Mouse (Mus musculus) heart, embryonic 12.5 days (tissue): ENCODE results near the gene Gclm. TPM values are rescaled to one million over a fixed set of nuclear protein-coding genes. Genes with fewer than 3 reads are reported as not detected.
A peak's percentile ranks its signal among the peaks of the same experiment; 100 is the strongest.

Source experiments
- ATAC-seq: fragments of 200-750 bp; cut with Nextera tagmentation; 2 replicates; pipeline ENCODE4 v1.8.0; 2017; ENCODE audit warnings: moderate TSS enrichment, moderate library complexity; ENCODE audit not compliant: insufficient number of reproducible peaks, low FRiP score
- H3K27ac ChIP-seq: fragments of 300-500 bp; sonication (generic); 2 replicates; pipeline ENCODE4 v1.5.1; 2016; ENCODE audit warnings: mild to moderate bottlenecking, moderate library complexity; ENCODE audit not compliant: poor library complexity, severe bottlenecking
- H3K27me3 ChIP-seq: fragments of 300-500 bp; sonication (generic); replicated peaks from 2 replicates; pipeline ENCODE4 v1.6.1; 2016; ENCODE audit warnings: mild to moderate bottlenecking, moderate library complexity
- H3K36me3 ChIP-seq: fragments of 300-500 bp; sonication (generic); 2 replicates; pipeline ENCODE4 v1.6.1; 2016; ENCODE audit warnings: mild to moderate bottlenecking, moderate library complexity
- H3K4me1 ChIP-seq: fragments of 300-500 bp; sonication (generic); replicated peaks from 2 replicates; pipeline ENCODE4 v1.6.1; 2016; ENCODE audit warnings: mild to moderate bottlenecking
- H3K4me2 ChIP-seq: fragments of 300-500 bp; sonication (generic); 2 replicates; pipeline ENCODE4 v1.6.1; 2016; ENCODE audit warnings: mild to moderate bottlenecking, moderate library complexity
- H3K4me3 ChIP-seq: fragments of 300-500 bp; sonication (generic); 2 replicates; pipeline ENCODE4 v1.5.1; 2016; ENCODE audit warnings: mild to moderate bottlenecking
- H3K9ac ChIP-seq: fragments of 300-500 bp; sonication (generic); 2 replicates; pipeline ENCODE4 v1.6.1; 2016; ENCODE audit warnings: mild to moderate bottlenecking, moderate library complexity
- H3K9me3 ChIP-seq: fragments of 300-500 bp; sonication (generic); replicated peaks from 2 replicates; pipeline ENCODE4 v1.6.1; 2016; ENCODE audit warnings: mild to moderate bottlenecking, moderate library complexity
- WGBS: fragments of 180-500 bp; shearing (Covaris S2); methylation state at CpG from one replicate; pipeline ENCODE4 v1.1.7; 2016; 5-methylcytosine and 5-hydroxymethylcytosine counted together
- polyA plus RNA-seq: library from polyadenylated mRNA; unstranded; fragments of >200 nt; fragmentation: Nextera tagmentation; extraction: Ambion mirVana; gene quantifications from 2 replicates; pipeline ENCODE4 v1.2.1, GENCODE M21; 2016

The Gclm gene
- polyA plus RNA-seq, 1 experiment from 2014 or later, result 122 TPM

DNA sequence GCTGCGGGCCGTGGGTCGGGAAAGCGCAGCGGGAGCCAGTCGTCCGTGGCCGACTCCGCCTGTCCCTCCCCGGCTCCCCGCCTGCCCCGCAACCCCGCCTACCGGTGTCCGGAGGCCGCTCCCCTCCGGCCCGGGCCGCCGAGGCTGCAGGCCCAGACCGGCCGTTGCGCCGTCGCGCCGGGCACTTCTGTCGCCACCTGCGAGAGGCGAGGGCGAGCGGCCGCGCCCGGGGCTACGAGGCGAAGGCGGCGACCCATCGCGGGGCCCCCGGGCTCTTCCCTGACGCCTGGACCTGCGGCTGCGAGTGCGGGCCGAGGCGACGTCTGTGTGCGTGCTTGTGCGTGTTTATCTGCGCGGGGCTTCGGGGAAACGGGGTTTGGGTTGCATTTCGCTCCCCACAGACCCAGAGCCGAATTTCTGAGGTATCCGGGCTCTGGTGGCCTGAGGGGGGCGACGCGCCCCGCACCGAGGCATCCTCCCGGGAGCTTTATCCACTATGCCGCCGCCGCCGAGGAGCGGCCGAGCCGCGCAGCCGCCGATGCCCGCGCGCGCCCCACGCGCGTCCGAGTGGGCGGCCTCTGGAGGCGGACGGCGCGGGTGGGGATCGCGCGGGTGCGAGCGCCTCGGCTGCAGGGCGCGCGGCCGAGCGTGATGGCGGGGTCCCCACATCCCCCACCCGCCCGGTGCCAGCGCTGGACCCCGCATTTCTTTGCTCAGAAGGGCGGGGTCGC lies 48.0 kb downstream of the Gclm start:
- no peaks in the 10 kb centered on the region for H3K9me3 ChIP-seq
- peak overlapping the region; percentile 89 for H3K9ac ChIP-seq
- no peaks in the 10 kb centered on the region for H3K36me3 ChIP-seq
- peaks cover 33% of the 10 kb centered on the region for H3K4me1 ChIP-seq
- ATAC-seq, result peak; percentile 89
- peak overlapping the region; percentile 92 for H3K4me3 ChIP-seq
- H3K27me3 ChIP-seq, result 0 out of 2 replicates have a peak, but pooled peaks cover 4% of the 10 kb centered on the region
- H3K27ac ChIP-seq, result peak overlapping the region; percentile 95
- under 1% methylated on average over 84 of the region's 105 CpGs for WGBS
- peak overlapping the region; percentile 82 for H3K4me2 ChIP-seq

GRCm38 (mm10) chr3:122293954-122294850 lies 48.8 kb downstream of the Gclm start, which contains the start of gene Bcar3:
Gene Bcar3 (plus strand): TSS chr3:122294136.
- peak; percentile 74 for ATAC-seq
- Histone ChIP-seq H3K27me3 (peaks cover 9% of the 10 kb centered on the region; the same call in 1 of the 2 replicates), H3K27ac (peak within 1 kb of the TSS; percentile 95), H3K9me3 (no peaks in the 10 kb centered on the region), H3K4me3 (peak within 1 kb of the TSS; percentile 92), H3K9ac (peak within 1 kb of the TSS; percentile 89), H3K36me3 (no peaks in the 10 kb centered on the region), H3K4me1 (peaks cover 33% of the 10 kb centered on the region), H3K4me2 (peak within 1 kb of the TSS; percentile 82)
- WGBS, result 8% methylated on average over 37 of the region's 37 CpGs

DNA sequence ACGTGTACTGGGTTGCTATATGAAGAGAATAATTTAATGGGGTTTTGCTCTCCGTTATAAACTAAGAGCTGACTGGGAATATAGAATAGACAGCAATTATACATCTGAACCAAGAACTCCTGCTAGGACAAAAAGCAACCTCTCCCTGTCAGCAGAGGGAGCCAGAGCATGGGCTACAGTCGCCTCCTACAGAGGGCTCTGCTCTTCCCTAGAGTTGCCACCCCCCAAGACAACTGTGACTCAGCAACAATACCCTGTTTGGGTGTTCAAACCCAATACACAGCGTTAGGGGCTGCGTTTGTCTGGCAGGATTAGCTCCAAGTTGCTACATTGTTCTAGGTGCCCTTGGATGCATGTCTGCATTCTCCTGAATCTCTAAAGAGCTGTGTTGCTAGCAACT lies 50.2 kb downstream of the Gclm start:
- Histone ChIP-seq H3K9ac (no peak overlapping the region), H3K27ac (no peak overlapping the region), H3K4me2 (no peak overlapping the region), H3K9me3 (no peaks in the 10 kb centered on the region), H3K27me3 (peaks cover 15% of the 10 kb centered on the region; the same call in 1 of the 2 replicates), H3K4me3 (no peak overlapping the region), H3K4me1 (peaks cover 28% of the 10 kb centered on the region), H3K36me3 (no peaks in the 10 kb centered on the region)
- 14% methylated on average over 5 of the region's 5 CpGs for WGBS
- ATAC-seq, result no peak

DNA sequence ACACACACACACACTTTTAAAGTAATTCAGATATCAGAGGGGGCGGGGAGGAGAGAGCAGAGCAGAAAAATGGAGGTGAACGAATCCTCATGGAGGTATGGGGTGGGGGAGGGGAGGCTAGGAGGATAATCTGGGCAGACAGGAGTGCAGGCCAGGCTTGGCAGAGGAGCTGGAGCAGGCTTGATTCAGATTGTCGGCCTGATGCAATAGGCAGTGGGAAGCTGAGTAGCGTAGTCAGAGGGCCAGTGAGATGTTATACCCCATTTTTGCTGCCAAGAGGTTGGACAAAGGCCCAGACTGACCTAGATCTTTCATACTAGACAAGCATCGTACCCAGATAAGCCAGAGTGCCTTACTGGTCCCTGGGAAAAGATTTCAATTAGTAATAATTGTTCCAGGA lies 51.6 kb downstream of the Gclm start:
- 50% methylated on average over 5 of the region's 5 CpGs for WGBS
- H3K4me3 ChIP-seq, result no peak overlapping the region
- H3K27ac ChIP-seq, result no peak overlapping the region
- H3K36me3 ChIP-seq, result no peaks in the 10 kb centered on the region
- no peak overlapping the region for H3K4me2 ChIP-seq
- ATAC-seq, result no peak
- H3K9me3 ChIP-seq, result no peaks in the 10 kb centered on the region
- no peak overlapping the region for H3K9ac ChIP-seq
- peaks cover 30% of the 10 kb centered on the region for H3K4me1 ChIP-seq
- peaks cover 16% of the 10 kb centered on the region; the same call in 1 of the 2 replicates for H3K27me3 ChIP-seq

DNA sequence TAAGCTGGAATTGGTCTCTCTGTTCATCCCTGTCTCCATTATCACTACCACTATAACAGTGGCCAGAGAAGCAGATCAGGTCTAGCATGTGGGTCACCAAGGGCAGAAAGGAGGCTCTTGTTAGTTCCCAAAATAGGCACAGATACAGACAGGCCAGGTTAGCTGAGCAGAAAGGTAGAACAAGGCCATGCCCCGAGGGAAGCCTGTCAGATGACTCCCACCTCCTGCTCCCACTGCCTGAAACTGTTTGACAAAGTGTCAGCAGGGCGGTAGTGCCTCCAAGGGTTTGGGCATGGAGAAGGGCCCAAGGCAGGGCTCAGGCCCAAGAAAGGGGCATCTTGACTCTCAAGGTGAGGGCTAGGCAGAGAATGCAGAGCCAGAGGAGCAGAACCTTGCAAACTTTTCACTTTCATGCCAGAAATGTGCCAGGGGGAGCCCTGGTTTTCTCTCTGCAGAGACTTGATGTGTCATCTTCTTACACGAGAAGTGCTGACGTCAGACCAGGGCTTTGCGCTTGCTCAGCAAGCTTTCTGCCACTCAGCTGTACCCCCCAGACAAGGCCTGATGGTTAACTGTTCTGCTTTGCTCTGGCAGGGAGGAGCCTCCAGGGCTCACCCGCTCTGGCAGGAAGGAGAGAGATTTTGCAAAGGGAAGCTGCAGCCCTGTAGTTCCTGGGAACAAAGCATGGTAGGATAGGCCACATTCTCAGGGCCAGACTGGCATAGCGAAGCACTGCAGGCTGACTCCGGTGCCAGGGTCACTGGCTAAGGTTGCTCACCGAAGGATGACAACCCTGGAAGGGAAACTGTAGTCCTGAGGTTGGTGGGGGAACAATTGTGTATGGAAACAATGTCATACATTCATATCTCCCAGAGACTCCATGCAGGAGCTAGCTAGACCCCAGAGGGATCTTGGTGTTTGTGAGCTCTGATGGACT lies 55.9 kb downstream of the Gclm start:
- Histone ChIP-seq H3K4me2 (no peak overlapping the region), H3K4me3 (no peak overlapping the region), H3K36me3 (no peaks in the 10 kb centered on the region), H3K9ac (no peak overlapping the region), H3K9me3 (no peaks in the 10 kb centered on the region), H3K27me3 (peaks cover 28% of the 10 kb centered on the region), H3K27ac (no peak overlapping the region), H3K4me1 (peaks cover 13% of the 10 kb centered on the region)
- ATAC-seq, result no peak
- 51% methylated on average over 9 of the region's 9 CpGs for WGBS

DNA sequence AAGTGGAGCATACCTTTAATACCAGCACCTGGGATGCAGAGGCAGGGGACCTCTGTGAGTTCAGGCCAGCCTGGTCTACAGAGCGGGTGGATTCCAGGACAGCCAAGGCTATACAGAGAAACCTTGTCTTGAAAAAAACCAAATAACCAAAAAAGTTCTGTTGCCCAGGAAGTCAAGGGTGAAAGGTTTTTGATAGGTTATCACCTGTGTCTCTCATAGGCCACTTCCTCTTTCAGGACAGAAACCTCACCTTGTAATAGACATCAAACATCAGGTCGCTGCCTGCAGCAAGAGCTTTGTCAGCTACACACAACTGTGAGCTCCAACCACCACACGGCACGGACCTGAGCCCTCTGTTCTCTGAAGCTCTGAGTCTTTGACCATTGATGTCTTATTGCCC lies 59.2 kb downstream of the Gclm start:
- H3K27ac ChIP-seq, result no peak overlapping the region
- WGBS, result 88% methylated on average over 4 of the region's 4 CpGs

GRCm38 (mm10) chr3:122307894-122308671 lies 62.7 kb downstream of the Gclm start:
- Histone ChIP-seq H3K9ac (no peak overlapping the region), H3K27ac (no peak overlapping the region), H3K4me2 (no peak overlapping the region), H3K4me3 (no peak overlapping the region), H3K36me3 (no peaks in the 10 kb centered on the region), H3K9me3 (no peaks in the 10 kb centered on the region), H3K4me1 (no peaks in the 10 kb centered on the region), H3K27me3 (peaks cover 56% of the 10 kb centered on the region)
- ATAC-seq, result peak; percentile 34; the same call in 1 of the 2 replicates
- 61% methylated on average over 4 of the region's 4 CpGs for WGBS

More for the DNA sequence above, 59.2 kb downstream of the Gclm start:
- no peak overlapping the region for H3K4me3 ChIP-seq
- no peaks in the 10 kb centered on the region for H3K9me3 ChIP-seq
- H3K4me1 ChIP-seq, result peaks cover 10% of the 10 kb centered on the region
- no peak for ATAC-seq
- no peak overlapping the region for H3K9ac ChIP-seq
- peaks cover 41% of the 10 kb centered on the region for H3K27me3 ChIP-seq
- no peak overlapping the region for H3K4me2 ChIP-seq
- no peaks in the 10 kb centered on the region for H3K36me3 ChIP-seq

- no peak overlapping the region for H3K4me3 ChIP-seq
- no peaks in the 10 kb centered on the region for H3K36me3 ChIP-seq
- H3K9me3 ChIP-seq, result no peaks in the 10 kb centered on the region
- no peak overlapping the region for H3K27ac ChIP-seq
- H3K4me2 ChIP-seq, result no peak overlapping the region
- 22% methylated on average over 6 of the region's 6 CpGs for WGBS
- peaks cover 64% of the 10 kb centered on the region for H3K27me3 ChIP-seq
- ATAC-seq, result no peak
- no peak overlapping the region for H3K9ac ChIP-seq
- peaks cover 3% of the 10 kb centered on the region for H3K4me1 ChIP-seq
These were observed 63.6 kb downstream of the Gclm start for GRCm38 (mm10) chr3:122308981-122309380.

GRCm38 (mm10) chr3:122312078-122312477 lies 66.7 kb downstream of the Gclm start:
- no peak overlapping the region for H3K4me3 ChIP-seq
- 20% methylated on average over 2 of the region's 2 CpGs for WGBS
- no peaks in the 10 kb centered on the region for H3K9me3 ChIP-seq
- no peak for ATAC-seq
- no peak overlapping the region for H3K4me2 ChIP-seq
- no peaks in the 10 kb centered on the region for H3K36me3 ChIP-seq
- H3K27me3 ChIP-seq, result peaks cover 54% of the 10 kb centered on the region
- no peak overlapping the region for H3K9ac ChIP-seq
- H3K4me1 ChIP-seq, result peaks cover 15% of the 10 kb centered on the region
- H3K27ac ChIP-seq, result no peak overlapping the region
